In genomic region chr1:128592211-128592741, GRCm38 (mm10) we compare ENCODE assay signal across 8 mouse cellular contexts. TPM values are rescaled to one million over a fixed set of nuclear protein-coding genes. Genes with fewer than 3 reads are reported as not detected.
A peak's percentile ranks its signal among the peaks of the same experiment; 100 is the strongest.
DNase-seq lines count a peak whose midpoint lies in the region; ATAC-seq lines count a peak whose summit lies in the region.

Gene Cxcr4, minus strand, starts transcription at chr1:128592293.

- H3K9ac ChIP-seq in forebrain, embryonic 11.5 days (ENCODE audit: low read length) = peak within 1 kb of the TSS; percentile 85
- peak within 1 kb of the TSS; percentile 56 for H3K9ac ChIP-seq in heart, embryonic 15.5 days
- H3K9ac ChIP-seq in liver, embryonic 15.5 days = peak within 1 kb of the TSS; percentile 25; the same call in 1 of the 2 replicates
- peak within 1 kb of the TSS; percentile 75 for H3K9ac ChIP-seq in stomach, embryonic 16.5 days (ENCODE audit: low read length)

- peaks cover 7% of the 10 kb centered on the region; the same call in 1 of the 2 replicates for H3K36me3 ChIP-seq in forebrain, embryonic 11.5 days (ENCODE audit: control insufficient read depth, insufficient read depth, low read length)
- no peaks in the 10 kb centered on the region for H3K36me3 ChIP-seq in heart, embryonic 15.5 days
- no peaks in the 10 kb centered on the region for H3K36me3 ChIP-seq in liver, embryonic 15.5 days (replicated peaks)
- H3K36me3 ChIP-seq in stomach, embryonic 16.5 days (ENCODE audit: control insufficient read depth, insufficient read depth, low read length) = peaks cover 8% of the 10 kb centered on the region; the same call in 1 of the 2 replicates

- peak within 1 kb of the TSS; percentile 82 for H3K27ac ChIP-seq in forebrain, embryonic 11.5 days (ENCODE audit: low read depth, low read length)
- H3K27ac ChIP-seq in heart, embryonic 15.5 days = peak within 1 kb of the TSS; percentile 64
- H3K27ac ChIP-seq in liver, embryonic 15.5 days (replicated peaks) = peak within 1 kb of the TSS; percentile 38; the same call in 1 of the 2 replicates
- H3K27ac ChIP-seq in stomach, embryonic 16.5 days (ENCODE audit: low read length) = peak within 1 kb of the TSS; percentile 76

- H3K4me3 ChIP-seq in forebrain, embryonic 11.5 days (ENCODE audit: low read depth, low read length) = peak within 1 kb of the TSS; percentile 52
- H3K4me3 ChIP-seq in heart, embryonic 15.5 days = peak within 1 kb of the TSS; percentile 64
- peak within 1 kb of the TSS; percentile 53 for H3K4me3 ChIP-seq in liver, embryonic 15.5 days (replicated peaks)
- peak within 1 kb of the TSS; percentile 68 for H3K4me3 ChIP-seq in stomach, embryonic 16.5 days (replicated peaks; ENCODE audit: low read length)

- peak; percentile 81 for ATAC-seq in forebrain, embryonic 11.5 days (replicated peaks; ENCODE audit: low FRiP score)
- peak; percentile 76 for ATAC-seq in heart, embryonic 15.5 days (replicated peaks; ENCODE audit: insufficient number of reproducible peaks, insufficient read depth, low FRiP score, low read depth)
- peak; percentile 60 for ATAC-seq in liver, embryonic 15.5 days (ENCODE audit: insufficient read depth)
- peak; percentile 86 for ATAC-seq in stomach, embryonic 16.5 days (ENCODE audit: insufficient read depth, low FRiP score)

- H3K9me3 ChIP-seq in forebrain, embryonic 11.5 days (ENCODE audit: control insufficient read depth, low read length) = no peaks in the 10 kb centered on the region
- no peaks in the 10 kb centered on the region for H3K9me3 ChIP-seq in heart, embryonic 15.5 days (replicated peaks)
- H3K9me3 ChIP-seq in liver, embryonic 15.5 days (replicated peaks) = no peaks in the 10 kb centered on the region
- H3K9me3 ChIP-seq in stomach, embryonic 16.5 days (replicated peaks; ENCODE audit: control insufficient read depth, low read length) = no peaks in the 10 kb centered on the region

- 0 out of 2 replicates have a peak, but pooled peaks cover 2% of the 10 kb centered on the region for H3K27me3 ChIP-seq in forebrain, embryonic 11.5 days (ENCODE audit: control insufficient read depth, insufficient read depth, low read length)
- H3K27me3 ChIP-seq in heart, embryonic 15.5 days = peaks cover 47% of the 10 kb centered on the region
- peaks cover 73% of the 10 kb centered on the region for H3K27me3 ChIP-seq in liver, embryonic 15.5 days
- no peaks in the 10 kb centered on the region for H3K27me3 ChIP-seq in stomach, embryonic 16.5 days (ENCODE audit: control insufficient read depth, insufficient read depth, low read length)

- peak; percentile 94 for DNase-seq in 416B (ENCODE audit: low read depth)
- DNase-seq in adrenal gland, postnatal 10 days = peak; percentile 93
- peak; percentile 95 for DNase-seq in forebrain, embryonic 11.5 days (ENCODE audit: low spot score)
- peak; percentile 87 for DNase-seq in kidney, postnatal 10 days
- peak; percentile 98 for DNase-seq in neural tube, embryonic 10.5 days (ENCODE audit: extremely low spot score, low spot score)

- H3K4me2 ChIP-seq in forebrain, embryonic 11.5 days (ENCODE audit: low read depth, low read length, severe bottlenecking) = peak within 1 kb of the TSS; percentile 75
- H3K4me2 ChIP-seq in heart, embryonic 15.5 days = peak within 1 kb of the TSS; percentile 95
- H3K4me2 ChIP-seq in liver, embryonic 15.5 days = peak within 1 kb of the TSS; percentile 72
- H3K4me2 ChIP-seq in stomach, embryonic 16.5 days (ENCODE audit: low read depth, low read length) = peak within 1 kb of the TSS; percentile 94

- peaks cover 33% of the 10 kb centered on the region for H3K4me1 ChIP-seq in forebrain, embryonic 11.5 days (replicated peaks; ENCODE audit: control insufficient read depth, insufficient read depth, low read length)
- peaks cover 39% of the 10 kb centered on the region for H3K4me1 ChIP-seq in heart, embryonic 15.5 days (replicated peaks)
- peaks cover 15% of the 10 kb centered on the region; the same call in 1 of the 2 replicates for H3K4me1 ChIP-seq in liver, embryonic 15.5 days (replicated peaks)
- H3K4me1 ChIP-seq in stomach, embryonic 16.5 days (ENCODE audit: control insufficient read depth, insufficient read depth, low read length) = peaks cover 36% of the 10 kb centered on the region

- WGBS in forebrain, embryonic 11.5 days = under 1% methylated on average over 27 of the region's 27 CpGs
- WGBS in heart, embryonic 15.5 days = under 1% methylated on average over 27 of the region's 27 CpGs
- under 1% methylated on average over 27 of the region's 27 CpGs for WGBS in liver, embryonic 15.5 days (ENCODE audit: insufficient replicate concordance)
- under 1% methylated on average over 27 of the region's 27 CpGs for WGBS in stomach, embryonic 16.5 days

RNA-seq across cellular contexts. Expression of gene Cxcr4, which starts in this region (rescaled TPM):
- total RNA-seq in adrenal gland, postnatal 10 days (2021) = 10 to 100 TPM; 39.8 to 49.6 TPM
- 9.0 and 10.0 TPM in 2 replicates for polyA plus RNA-seq in forebrain, embryonic 11.5 days (2014; fragmentation: Nextera tagmentation; extraction: Ambion mirVana)
- polyA plus RNA-seq in heart, embryonic 15.5 days (2015; fragmentation: Nextera tagmentation; extraction: Ambion mirVana) = 2.2 and 3.5 TPM in 2 replicates
- 2.1 TPM in 2 replicates for polyA plus RNA-seq in liver, embryonic 15.5 days (2015; fragmentation: Nextera tagmentation; extraction: Ambion mirVana)
- 6.1 and 7.6 TPM in 2 replicates for polyA plus RNA-seq in stomach, embryonic 16.5 days (2015; fragmentation: Nextera tagmentation; extraction: Ambion mirVana)

Comparison
In these comparisons a context has a peak if more than half of its experiments do, and no peak if none do; other contexts are left out.
1. Peak in every context shown above with its lines: DNase-seq, ATAC-seq, H3K4me3 ChIP-seq and H3K27ac ChIP-seq.
2. H3K9ac ChIP-seq: peak in every context shown above with its lines; median percentile 85 in forebrain, embryonic 11.5 days; 75 in stomach, embryonic 16.5 days; 56 in heart, embryonic 15.5 days; 25 in liver, embryonic 15.5 days.